Mouse (Mus musculus) G1E (cell line): Measurements from ENCODE around the gene Gm48552. TPM values are rescaled to one million over a fixed set of nuclear protein-coding genes. Genes with fewer than 3 reads are reported as not detected.
A peak's percentile ranks its signal among the peaks of the same experiment; 100 is the strongest.

Experiments used
- ATAC-seq: 2 replicates; pipeline ENCODE4 v1.8.0; 2016; ENCODE audit warnings: mild to moderate bottlenecking; ENCODE audit not compliant: insufficient number of reproducible peaks, poor library complexity, low FRiP score, severe bottlenecking; ENCODE audit errors: extremely low read depth
- DNase-seq: peaks from one replicate; pipeline ENCODE4 v3.0.0; 2012; ENCODE audit warnings: low spot score
- H3K27me3 ChIP-seq: 2 replicates; pipeline ENCODE4 v1.6.1; 2012; ENCODE audit warnings: mild to moderate bottlenecking, low read length, inconsistent platforms; ENCODE audit not compliant: insufficient read depth
- H3K36me3 ChIP-seq: replicated peaks from 2 replicates; pipeline ENCODE3; 2012; ENCODE audit warnings: mild to moderate bottlenecking, inconsistent platforms
- H3K4me1 ChIP-seq: 2 replicates; pipeline ENCODE4 v1.6.1; 2012; ENCODE audit warnings: low read depth, low read length, inconsistent platforms, mixed read lengths; ENCODE audit not compliant: insufficient read depth
- H3K4me3 ChIP-seq: 2 replicates; pipeline ENCODE4 v1.5.1; 2012; ENCODE audit warnings: low read depth, mild to moderate bottlenecking, inconsistent platforms, low read length, moderate library complexity, mixed read lengths
- H3K9me3 ChIP-seq: replicated peaks from 2 replicates; pipeline ENCODE4 v1.6.1; 2012; ENCODE audit warnings: inconsistent platforms
- CTCF ChIP-seq: IDR thresholded peaks from 2 replicates; pipeline ENCODE4 v1.5.1; 2012; ENCODE audit warnings: low read depth, low read length, inconsistent platforms, mixed read lengths
- GATA1 ChIP-seq: IDR thresholded peaks from 2 replicates; pipeline ENCODE4 v1.6.1; 2012; ENCODE audit warnings: borderline replicate concordance, low read length, inconsistent platforms, mixed read lengths
- GATA2 ChIP-seq: IDR thresholded peaks from 2 replicates; pipeline ENCODE4 v1.6.1; 2012; ENCODE audit warnings: low read depth, low read length, inconsistent platforms, borderline replicate concordance
- POLR2AphosphoS5 ChIP-seq: IDR thresholded peaks from 2 replicates; pipeline ENCODE4 v1.6.1; 2012; ENCODE audit warnings: low read depth, low read length, inconsistent platforms; ENCODE audit not compliant: insufficient replicate concordance
- TAL1 ChIP-seq: conservative IDR thresholded peaks from 2 replicates; pipeline ENCODE4 v1.6.1; 2012; ENCODE audit warnings: low read depth, low read length, inconsistent platforms, mixed read lengths
- polyA plus RNA-seq: library from polyadenylated mRNA; stranded (reverse); fragments of >175 nt; gene quantifications from 2 replicates; pipeline ENCODE4 v1.2.3, GENCODE M21; 2012
- total RNA-seq, 2 experiments: library from RNA; stranded (forward) in 1 of 2; stranded (reverse) in 1 of 2; fragments of 200-1000 nt in 1 of 2; fragments of >200 nt in 1 of 2; fragmentation: Nextera tagmentation in 1 of 2; gene quantifications; 2 replicates each; pipeline ENCODE4 v1.2.3; 2014 to 2017

The Gm48552 gene
- total and polyA plus RNA-seq, 3 experiments: 0.38 to 7.4 (median 1.2) TPM

GRCm38 (mm10) chr10:81366477-81367206 lies 22.2 kb upstream of the Gm48552 start:
- peak; percentile 86; the same call in 1 of the 2 replicates for TF ChIP-seq POLR2AphosphoS5
- TF ChIP-seq GATA2: no peak
- Histone ChIP-seq H3K27me3 (no peaks in the 10 kb centered on the region), H3K4me3 (no peak overlapping the region), H3K4me1 (peaks cover 72% of the 10 kb centered on the region), H3K36me3 (peaks cover 100% of the 10 kb centered on the region), H3K9me3 (no peaks in the 10 kb centered on the region)
- peak; percentile 3; the same call in 1 of the 2 replicates for ATAC-seq
- no peak for DNase-seq

GRCm38 (mm10) chr10:81367207-81367495 lies 21.7 kb upstream of the Gm48552 start:
- DNase-seq: no peak
- H3K9me3 ChIP-seq: no peaks in the 10 kb centered on the region
- H3K36me3 ChIP-seq: peaks cover 100% of the 10 kb centered on the region
- H3K4me3 ChIP-seq: no peak overlapping the region
- peak; percentile 68; the same call in 1 of the 2 replicates for TF ChIP-seq POLR2AphosphoS5
- no peak for TF ChIP-seq TAL1
- peaks cover 72% of the 10 kb centered on the region for H3K4me1 ChIP-seq
- no peak for ATAC-seq
- no peaks in the 10 kb centered on the region for H3K27me3 ChIP-seq

- H3K27me3 ChIP-seq: no peaks in the 10 kb centered on the region
- H3K9me3 ChIP-seq: no peaks in the 10 kb centered on the region
- H3K4me3 ChIP-seq: no peak overlapping the region
- no peak for ATAC-seq
- peaks cover 71% of the 10 kb centered on the region for H3K36me3 ChIP-seq
- no peak for DNase-seq
- peaks cover 64% of the 10 kb centered on the region for H3K4me1 ChIP-seq
- TF ChIP-seq TAL1: no peak
- no peak for TF ChIP-seq GATA2
- TF ChIP-seq GATA1: no peak
- TF ChIP-seq CTCF: no peak
- no peak for TF ChIP-seq POLR2AphosphoS5
Measured at GRCm38 (mm10) chr10:81375322-81375721, 13.5 kb upstream of the Gm48552 start.

GRCm38 (mm10) chr10:81376561-81377361 lies 12.0 kb upstream of the Gm48552 start:
- DNase-seq: no peak
- H3K36me3 ChIP-seq: peaks cover 57% of the 10 kb centered on the region
- peaks cover 77% of the 10 kb centered on the region for H3K4me1 ChIP-seq
- H3K27me3 ChIP-seq: no peaks in the 10 kb centered on the region
- H3K9me3 ChIP-seq: no peaks in the 10 kb centered on the region
- peak overlapping the region; percentile 85 for H3K4me3 ChIP-seq
- TF ChIP-seq TAL1 (no peak), CTCF (no peak), POLR2AphosphoS5 (no peak)
- ATAC-seq: no peak

- ATAC-seq: no peak
- peaks cover 77% of the 10 kb centered on the region for H3K4me1 ChIP-seq
Measured at GRCm38 (mm10) chr10:81377362-81377664, 11.5 kb upstream of the Gm48552 start.

GRCm38 (mm10) chr10:81377793-81378552 lies 10.8 kb upstream of the Gm48552 start, which contains the start of gene Fzr1:
Fzr1 (minus strand) TSS chr10:81378516.
- ATAC-seq (no peak), DNase-seq (no peak)
- Histone ChIP-seq H3K9me3 (no peaks in the 10 kb centered on the region), H3K4me1 (peaks cover 79% of the 10 kb centered on the region), H3K4me3 (peak within 1 kb of the TSS; percentile 85), H3K27me3 (no peaks in the 10 kb centered on the region), H3K36me3 (peaks cover 45% of the 10 kb centered on the region)
- TF ChIP-seq GATA1 (no peak), TAL1 (no peak), CTCF (no peak), POLR2AphosphoS5 (no peak), GATA2 (no peak)

More at GRCm38 (mm10) chr10:81377362-81377664, 11.5 kb upstream of the Gm48552 start:
- Histone ChIP-seq H3K9me3 (no peaks in the 10 kb centered on the region), H3K36me3 (peaks cover 51% of the 10 kb centered on the region), H3K27me3 (no peaks in the 10 kb centered on the region), H3K4me3 (peak overlapping the region; percentile 85)
- no peak for DNase-seq
- TF ChIP-seq POLR2AphosphoS5 (no peak), GATA2 (no peak), TAL1 (no peak), CTCF (no peak), GATA1 (no peak)
